Mouse (Mus musculus) mouse embryonic stem cell (cell line): Measurements from ENCODE around the gene Flvcr1.

Experiments used
- in situ Hi-C, 2 experiments: fragments of 300-500 bp; cut with MboI; formaldehyde crosslinking; loops; 1 replicate in 1 of 2; 3 replicates in 1 of 2; pipeline ENCODE4 v1.14.3; 2019 to 2020; ENCODE audit warnings: low sequenced_read_pairs in 2 of 2, low pct_unique_long_range_greater_than_20kb in 1 of 2, mixed read lengths in 1 of 2; ENCODE audit not compliant: unreplicated experiment in 1 of 2

Gene Flvcr1

DNA sequence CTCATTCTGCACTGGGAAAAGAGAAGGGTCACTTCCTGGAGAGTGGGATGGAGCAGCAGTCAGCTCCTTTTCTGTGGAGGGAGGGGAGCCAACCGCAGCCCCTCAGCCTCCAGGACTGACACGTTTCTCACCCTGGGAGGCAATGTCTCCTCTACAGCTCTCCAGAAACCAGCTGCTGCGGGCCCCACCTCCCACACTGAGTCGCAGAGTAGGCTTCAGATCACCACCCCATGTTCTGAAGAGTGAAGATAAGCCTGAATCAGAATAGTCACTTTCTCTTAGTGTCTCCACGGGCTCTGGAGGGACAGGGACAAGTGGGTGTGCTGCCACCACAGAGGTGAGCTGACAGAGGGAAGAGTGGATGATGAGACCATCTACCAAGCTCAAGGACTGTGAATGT, 67.1 kb downstream of the Flvcr1 start:
- in situ Hi-C loops: no loop called here
